8 mouse cellular contexts compared by ENCODE assay signal in genomic region chr6:21985732-21986540, GRCm38 (mm10). TPM values are rescaled to one million over a fixed set of nuclear protein-coding genes. Genes with fewer than 3 reads are reported as not detected.
DNase-seq lines count a peak whose midpoint lies in the region; ATAC-seq lines count a peak whose summit lies in the region.

Cped1 (plus strand) TSS chr6:21985916.

- H3K9me3 ChIP-seq in embryonic facial prominence, embryonic 12.5 days: no peaks in the 10 kb centered on the region
- H3K9me3 ChIP-seq in heart, embryonic 12.5 days (replicated peaks): no peaks in the 10 kb centered on the region
- no peaks in the 10 kb centered on the region for H3K9me3 ChIP-seq in kidney, embryonic 15.5 days (replicated peaks)

- H3K27me3 ChIP-seq in embryonic facial prominence, embryonic 12.5 days: no peaks in the 10 kb centered on the region
- H3K27me3 ChIP-seq in heart, embryonic 12.5 days (replicated peaks): no peaks in the 10 kb centered on the region
- H3K27me3 ChIP-seq in kidney, embryonic 15.5 days: no peaks in the 10 kb centered on the region

- peak within 1 kb of the TSS; percentile 63 for H3K9ac ChIP-seq in embryonic facial prominence, embryonic 12.5 days
- peak within 1 kb of the TSS; percentile 72 for H3K9ac ChIP-seq in heart, embryonic 12.5 days
- H3K9ac ChIP-seq in kidney, embryonic 15.5 days: peak within 1 kb of the TSS; percentile 43

- no peaks in the 10 kb centered on the region for H3K4me1 ChIP-seq in embryonic facial prominence, embryonic 12.5 days
- no peaks in the 10 kb centered on the region; the same call in 1 of the 2 replicates for H3K4me1 ChIP-seq in heart, embryonic 12.5 days (replicated peaks)
- H3K4me1 ChIP-seq in kidney, embryonic 15.5 days: peaks cover 8% of the 10 kb centered on the region; the same call in 1 of the 2 replicates

- H3K27ac ChIP-seq in embryonic facial prominence, embryonic 12.5 days: peak within 1 kb of the TSS; percentile 84
- no peak within 1 kb of the TSS for H3K27ac ChIP-seq in heart, embryonic 12.5 days (ENCODE audit: poor library complexity, severe bottlenecking)
- H3K27ac ChIP-seq in kidney, embryonic 15.5 days: peak within 1 kb of the TSS; percentile 88

- WGBS in embryonic facial prominence, embryonic 12.5 days: under 1% methylated on average over 38 of the region's 38 CpGs
- under 1% methylated on average over 38 of the region's 38 CpGs for WGBS in heart, embryonic 12.5 days
- under 1% methylated on average over 38 of the region's 38 CpGs for WGBS in kidney, embryonic 15.5 days

- ATAC-seq in embryonic facial prominence, embryonic 12.5 days (ENCODE audit: insufficient number of reproducible peaks, insufficient read depth, low FRiP score, low TSS enrichment): peak; percentile 67; the same call in 1 of the 2 replicates
- peak; percentile 74 for ATAC-seq in heart, embryonic 12.5 days (ENCODE audit: insufficient number of reproducible peaks, low FRiP score)
- ATAC-seq in kidney, embryonic 15.5 days (replicated peaks; ENCODE audit: low FRiP score): peak; percentile 80

- H3K4me2 ChIP-seq in embryonic facial prominence, embryonic 12.5 days (replicated peaks): peak within 1 kb of the TSS; percentile 76
- H3K4me2 ChIP-seq in heart, embryonic 12.5 days: peak within 1 kb of the TSS; percentile 84
- H3K4me2 ChIP-seq in kidney, embryonic 15.5 days: peak within 1 kb of the TSS; percentile 71

- H3K4me3 ChIP-seq in embryonic facial prominence, embryonic 12.5 days: peak within 1 kb of the TSS; percentile 54
- H3K4me3 ChIP-seq in heart, embryonic 12.5 days: peak within 1 kb of the TSS; percentile 56
- peak within 1 kb of the TSS; percentile 58 for H3K4me3 ChIP-seq in kidney, embryonic 15.5 days (replicated peaks)

- no peaks in the 10 kb centered on the region for H3K36me3 ChIP-seq in embryonic facial prominence, embryonic 12.5 days
- H3K36me3 ChIP-seq in heart, embryonic 12.5 days: no peaks in the 10 kb centered on the region
- H3K36me3 ChIP-seq in kidney, embryonic 15.5 days: no peaks in the 10 kb centered on the region

- DNase-seq in 3134 (ENCODE audit: extremely low read depth, insufficient read length, low spot score): peak; percentile 8
- peak; percentile 94 for DNase-seq in adipocyte (ENCODE audit: low spot score)
- peak; percentile 75 for DNase-seq in lung, postnatal 36 days
- DNase-seq in right cerebral cortex, adult 2 months (ENCODE audit: low spot score in 2 of 2): peak; percentile 12 to 21
- DNase-seq in thymus, postnatal 10 days (ENCODE audit: low spot score in 2 of 2): no peak

RNA-seq across cellular contexts. Expression of gene Cped1, which starts in this region (rescaled TPM):
- 34.7 and 35.9 TPM in 2 replicates for polyA plus RNA-seq in embryonic facial prominence, embryonic 12.5 days (2016; fragmentation: Nextera tagmentation; extraction: Ambion mirVana)
- polyA plus RNA-seq in heart, embryonic 12.5 days (2016; fragmentation: Nextera tagmentation; extraction: Ambion mirVana): 5.2 and 6.0 TPM in 2 replicates
- 41.8 and 43.9 TPM in 2 replicates for polyA plus RNA-seq in kidney, embryonic 15.5 days (2015; fragmentation: Nextera tagmentation; extraction: Ambion mirVana)

Comparison
In these comparisons a context has a peak if more than half of its experiments do, and no peak if none do; other contexts are left out.
1. DNase-seq: peak in 3134 (single experiment), adipocyte (single experiment), lung, postnatal 36 days (single experiment) and right cerebral cortex, adult 2 months (2 of 2); none in thymus, postnatal 10 days (0 of 2).
2. Peak in every context shown above with its lines, with median percentiles within 50 percentile points of each other: ATAC-seq, H3K4me2 ChIP-seq, H3K4me3 ChIP-seq and H3K9ac ChIP-seq.